Mouse (Mus musculus): ENCODE measurements around the gene Iqgap2. TPM values are rescaled to one million over a fixed set of nuclear protein-coding genes. Genes with fewer than 3 reads are reported as not detected.

Iqgap2 gene
- total and polyA plus RNA-seq, 3 experiments = 0.61 to 2.5 (median 2.2) TPM

DNA sequence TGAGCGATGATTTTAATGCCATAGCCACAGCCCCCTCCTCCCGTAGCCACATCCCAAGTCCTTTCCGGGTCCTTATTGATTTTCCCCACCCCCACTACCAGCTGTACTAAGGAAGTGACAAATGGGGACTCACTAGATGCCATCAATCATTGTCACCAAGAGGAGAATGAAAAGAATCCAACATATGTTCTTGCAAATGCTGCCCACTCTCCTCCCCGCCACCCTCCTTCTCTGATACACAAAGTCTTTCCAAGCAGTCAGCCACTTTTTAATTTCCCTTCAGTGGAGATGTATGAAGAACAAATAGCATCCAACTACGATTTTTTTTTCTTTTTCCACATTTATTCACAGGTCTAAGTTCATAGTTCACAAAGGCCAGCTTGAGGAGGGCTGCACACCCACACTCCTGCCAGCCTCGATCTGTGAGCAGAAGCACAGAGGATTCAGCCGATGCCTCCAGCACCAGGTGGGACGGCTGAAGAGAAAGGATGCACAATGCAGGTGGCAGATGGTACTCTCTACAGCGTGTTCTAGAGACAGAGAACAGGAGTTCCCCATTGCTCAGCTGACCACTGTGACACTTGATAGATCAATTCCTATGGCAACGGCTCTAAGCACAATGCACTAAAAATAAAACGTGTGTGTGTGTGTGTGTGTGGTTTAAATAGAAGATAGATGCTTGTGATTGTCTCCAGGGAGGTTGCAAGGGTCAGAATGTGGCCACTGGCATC, 116.6 kb downstream of the Iqgap2 start:
- Histone ChIP-seq H3K27ac (no peak overlapping the region), H3K9ac (ENCODE audit: low read depth, low read length) (no peak overlapping the region), H3K4me3 (no peak overlapping the region), H3K36me3 (ENCODE audit: control insufficient read depth, insufficient read depth, low read length) (no peaks in the 10 kb centered on the region), H3K4me1 (ENCODE audit: control insufficient read depth, insufficient read depth, low read length) (no peaks in the 10 kb centered on the region; the same call in 1 of the 2 replicates), H3K27me3 (ENCODE audit: control insufficient read depth, insufficient read depth, low read length) (no peaks in the 10 kb centered on the region; the same call in 1 of the 2 replicates), H3K79me2 (replicated peaks; ENCODE audit: control insufficient read depth, insufficient read depth, low read length) (no peaks in the 10 kb centered on the region)
- intact Hi-C loops (cut with DNase I) = loop anchor here (5.0 to 10.0 kb wide), 2 partner anchors 120 to 177 kb away; partner anchors contain the start of gene Iqgap2
- no peak for DNase-seq
- WGBS = 61% methylated on average over 11 of the region's 11 CpGs
- TF ChIP-seq POLR2A (IDR thresholded peaks at IDR 0.05; ENCODE audit: insufficient read depth, low read depth, low read length) (no peak), EP300 (IDR thresholded peaks at IDR 0.05; ENCODE audit: insufficient read depth, low read depth, low read length) (no peak)

DNA sequence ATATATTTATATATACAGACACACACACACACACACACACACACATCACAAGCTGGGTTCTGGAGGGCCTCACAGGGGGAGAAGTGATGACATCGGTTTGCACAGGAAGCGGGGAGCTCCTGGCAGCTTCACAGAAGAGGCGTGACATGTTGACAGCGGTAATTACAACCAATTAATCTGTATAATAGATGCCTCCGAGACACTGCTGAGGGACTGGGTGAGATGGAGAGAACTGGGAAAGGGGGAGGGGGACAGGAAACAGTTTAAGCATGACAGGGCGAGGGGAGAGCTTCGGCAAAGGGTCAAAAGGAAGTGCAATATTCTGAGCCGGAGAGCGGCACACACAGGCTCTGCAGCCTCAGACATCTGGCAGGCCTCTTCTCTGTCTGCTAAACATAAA, 126.7 kb downstream of the Iqgap2 start:
- peak in 1 of 2 experiments; percentile 10 for DNase-seq
- peaks cover 4% of the 10 kb centered on the region for H3K4me1 ChIP-seq (ENCODE audit: control insufficient read depth, insufficient read depth, low read length)
- H3K27ac ChIP-seq = no peak overlapping the region
- no peak overlapping the region for H3K9ac ChIP-seq (ENCODE audit: low read depth, low read length)
- WGBS = 24% methylated on average over 9 of the region's 9 CpGs
- H3K36me3 ChIP-seq (ENCODE audit: control insufficient read depth, insufficient read depth, low read length) = no peaks in the 10 kb centered on the region
- intact Hi-C loops (cut with DNase I) = no loop called here
- H3K79me2 ChIP-seq (replicated peaks; ENCODE audit: control insufficient read depth, insufficient read depth, low read length) = no peaks in the 10 kb centered on the region
- no peaks in the 10 kb centered on the region for H3K27me3 ChIP-seq (ENCODE audit: control insufficient read depth, insufficient read depth, low read length)
- H3K4me3 ChIP-seq = no peak overlapping the region
- TF ChIP-seq POLR2A (IDR thresholded peaks at IDR 0.05; ENCODE audit: insufficient read depth, low read depth, low read length) (no peak), EP300 (IDR thresholded peaks at IDR 0.05; ENCODE audit: insufficient read depth, low read depth, low read length) (no peak), CTCF (IDR thresholded peaks at IDR 0.05) (no peak)

DNA sequence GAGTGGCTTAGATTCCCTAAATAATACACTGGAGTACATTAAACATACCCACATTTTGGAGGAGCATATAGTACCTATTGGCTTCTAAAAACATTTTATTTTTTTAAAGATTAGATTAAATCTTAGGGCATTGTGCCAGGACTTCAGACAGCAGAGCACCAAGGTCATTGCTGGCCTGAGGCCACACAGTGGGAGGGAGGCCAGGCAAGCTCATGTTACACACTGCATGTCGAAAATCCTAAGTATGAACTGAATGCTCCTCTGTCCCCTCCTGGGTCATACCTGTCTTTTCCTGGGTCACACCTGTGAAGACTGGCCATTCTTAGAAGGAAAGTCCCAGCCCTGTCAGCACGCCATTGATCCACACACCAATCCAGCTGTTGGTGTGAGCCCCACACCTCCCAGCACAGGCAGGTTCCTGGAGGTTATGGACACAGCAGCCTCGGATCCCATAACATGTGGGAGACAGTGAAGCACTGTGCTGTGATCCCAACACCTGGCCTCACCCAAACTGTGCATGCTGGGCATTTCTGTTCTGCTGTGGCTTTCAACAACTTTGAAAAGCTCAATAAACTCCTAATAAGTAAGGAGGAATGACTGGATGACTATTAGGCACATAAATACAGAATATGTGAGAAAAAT, 127.7 kb downstream of the Iqgap2 start:
- intact Hi-C loops (cut with DNase I) = no loop called here
- H3K9ac ChIP-seq (ENCODE audit: low read depth, low read length) = no peak overlapping the region
- WGBS = 46% methylated on average over 3 of the region's 3 CpGs
- no peaks in the 10 kb centered on the region for H3K36me3 ChIP-seq (ENCODE audit: control insufficient read depth, insufficient read depth, low read length)
- no peaks in the 10 kb centered on the region for H3K79me2 ChIP-seq (replicated peaks; ENCODE audit: control insufficient read depth, insufficient read depth, low read length)
- TF ChIP-seq CTCF (IDR thresholded peaks at IDR 0.05) (no peak), EP300 (IDR thresholded peaks at IDR 0.05; ENCODE audit: insufficient read depth, low read depth, low read length) (no peak), POLR2A (IDR thresholded peaks at IDR 0.05; ENCODE audit: insufficient read depth, low read depth, low read length) (no peak)
- no peak for DNase-seq
- H3K27ac ChIP-seq = no peak overlapping the region
- H3K4me3 ChIP-seq = no peak overlapping the region
- H3K27me3 ChIP-seq (ENCODE audit: control insufficient read depth, insufficient read depth, low read length) = no peaks in the 10 kb centered on the region
- H3K4me1 ChIP-seq (ENCODE audit: control insufficient read depth, insufficient read depth, low read length) = peaks cover 4% of the 10 kb centered on the region

DNA sequence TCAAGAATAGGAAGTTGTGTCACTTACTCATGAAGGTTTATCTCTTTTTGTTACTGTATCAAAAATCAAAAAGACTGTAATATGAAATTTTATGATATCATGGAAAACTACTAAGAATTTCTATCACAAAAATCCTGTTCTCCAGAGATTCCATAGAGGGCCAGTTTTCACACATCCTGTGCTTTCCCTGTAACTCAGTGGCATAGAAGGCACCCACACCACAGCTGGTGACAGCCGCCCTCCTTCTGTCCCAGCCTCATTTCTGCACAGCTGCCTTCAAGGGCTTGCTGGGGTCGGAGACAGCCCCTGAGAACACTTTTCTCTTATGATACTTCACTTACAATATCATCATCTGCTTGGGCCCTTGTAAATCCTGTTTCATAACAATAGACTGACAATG, 131.9 kb downstream of the Iqgap2 start:
- TF ChIP-seq EP300 (IDR thresholded peaks at IDR 0.05; ENCODE audit: insufficient read depth, low read depth, low read length) (no peak), POLR2A (IDR thresholded peaks at IDR 0.05; ENCODE audit: insufficient read depth, low read depth, low read length) (no peak), CTCF (IDR thresholded peaks at IDR 0.05) (no peak)
- WGBS = 83% methylated on average over 2 of the region's 2 CpGs
- Histone ChIP-seq H3K4me3 (no peak overlapping the region), H3K27ac (no peak overlapping the region), H3K4me1 (ENCODE audit: control insufficient read depth, insufficient read depth, low read length) (peaks cover 4% of the 10 kb centered on the region), H3K79me2 (replicated peaks; ENCODE audit: control insufficient read depth, insufficient read depth, low read length) (no peaks in the 10 kb centered on the region), H3K9ac (ENCODE audit: low read depth, low read length) (no peak overlapping the region), H3K27me3 (ENCODE audit: control insufficient read depth, insufficient read depth, low read length) (no peaks in the 10 kb centered on the region), H3K36me3 (ENCODE audit: control insufficient read depth, insufficient read depth, low read length) (no peaks in the 10 kb centered on the region)
- intact Hi-C loops (cut with DNase I) = no loop called here
- no peak for DNase-seq

DNA sequence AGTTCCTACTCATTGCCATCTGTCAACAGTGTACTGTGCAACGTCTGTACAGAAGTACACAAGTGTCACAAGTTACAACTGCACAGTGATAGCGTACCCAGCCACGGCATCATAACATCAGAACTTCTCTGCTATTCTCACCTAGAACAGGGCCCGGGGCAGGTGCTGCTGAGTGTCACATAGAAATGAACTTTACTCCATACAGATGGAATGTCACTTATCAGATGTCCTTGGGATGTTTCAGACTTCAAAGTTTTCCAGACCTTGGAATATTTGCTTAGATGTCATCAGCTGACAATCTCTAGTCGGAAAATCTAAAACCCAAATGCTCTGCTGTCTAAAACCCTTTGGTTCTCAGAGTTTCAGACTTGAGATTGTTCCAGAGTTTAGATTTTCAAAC, 137.4 kb downstream of the Iqgap2 start:
- TF ChIP-seq CTCF (IDR thresholded peaks at IDR 0.05) (no peak), EP300 (IDR thresholded peaks at IDR 0.05; ENCODE audit: insufficient read depth, low read depth, low read length) (no peak), POLR2A (IDR thresholded peaks at IDR 0.05; ENCODE audit: insufficient read depth, low read depth, low read length) (no peak)
- Histone ChIP-seq H3K4me3 (no peak overlapping the region), H3K27ac (no peak overlapping the region), H3K27me3 (ENCODE audit: control insufficient read depth, insufficient read depth, low read length) (no peaks in the 10 kb centered on the region), H3K9ac (ENCODE audit: low read depth, low read length) (no peak overlapping the region), H3K4me1 (ENCODE audit: control insufficient read depth, insufficient read depth, low read length) (no peaks in the 10 kb centered on the region), H3K79me2 (replicated peaks; ENCODE audit: control insufficient read depth, insufficient read depth, low read length) (no peaks in the 10 kb centered on the region), H3K36me3 (ENCODE audit: control insufficient read depth, insufficient read depth, low read length) (no peaks in the 10 kb centered on the region)
- 67% methylated on average over 5 of the region's 5 CpGs for WGBS
- DNase-seq = no peak
- intact Hi-C loops (cut with DNase I) = no loop called here

DNA sequence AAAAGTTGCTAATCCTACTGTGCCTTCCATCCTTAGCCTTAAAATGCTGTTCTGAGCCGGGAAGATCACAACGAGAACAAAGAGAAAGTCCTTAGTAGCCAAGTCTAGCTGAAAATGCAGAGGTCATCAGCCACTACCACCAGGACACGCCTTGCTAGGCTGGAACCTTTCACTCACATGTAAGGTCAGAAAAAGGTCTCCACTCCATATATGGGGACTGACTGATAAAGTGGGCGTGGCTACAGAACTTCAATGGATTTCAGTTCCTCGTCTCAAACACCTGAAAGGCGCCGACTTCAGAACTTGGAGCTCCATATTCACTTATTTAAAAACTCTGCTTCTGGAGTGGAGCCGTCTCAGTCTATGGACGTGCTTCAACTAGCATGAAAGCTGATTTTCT, 139.3 kb downstream of the Iqgap2 start:
- H3K27ac ChIP-seq = no peak overlapping the region
- H3K9ac ChIP-seq (ENCODE audit: low read depth, low read length) = no peak overlapping the region
- TF ChIP-seq POLR2A (IDR thresholded peaks at IDR 0.05; ENCODE audit: insufficient read depth, low read depth, low read length) (no peak), CTCF (IDR thresholded peaks at IDR 0.05) (no peak), EP300 (IDR thresholded peaks at IDR 0.05; ENCODE audit: insufficient read depth, low read depth, low read length) (no peak)
- no peaks in the 10 kb centered on the region for H3K4me1 ChIP-seq (ENCODE audit: control insufficient read depth, insufficient read depth, low read length)
- WGBS = 79% methylated on average over 9 of the region's 9 CpGs
- no peak overlapping the region for H3K4me3 ChIP-seq
- H3K36me3 ChIP-seq (ENCODE audit: control insufficient read depth, insufficient read depth, low read length) = no peaks in the 10 kb centered on the region
- no peak for DNase-seq
- no peaks in the 10 kb centered on the region for H3K27me3 ChIP-seq (ENCODE audit: control insufficient read depth, insufficient read depth, low read length)
- no peaks in the 10 kb centered on the region for H3K79me2 ChIP-seq (replicated peaks; ENCODE audit: control insufficient read depth, insufficient read depth, low read length)
- intact Hi-C loops (cut with DNase I) = no loop called here

All from heart, adult 2 months (tissue).